Mouse (Mus musculus) layer of hippocampus, adult 9-11 months (tissue): ENCODE data around the gene 1700018F24Rik.
"Not testable (repeated sequence)": the region's sequence is repeated elsewhere in the genome, so short reads cannot be mapped to it uniquely, and the experiment has no call there.

ENCODE experiments used
- DNase-seq: peaks from one replicate; pipeline ENCODE4 v3.0.0; 2022

1700018F24Rik gene

DNA sequence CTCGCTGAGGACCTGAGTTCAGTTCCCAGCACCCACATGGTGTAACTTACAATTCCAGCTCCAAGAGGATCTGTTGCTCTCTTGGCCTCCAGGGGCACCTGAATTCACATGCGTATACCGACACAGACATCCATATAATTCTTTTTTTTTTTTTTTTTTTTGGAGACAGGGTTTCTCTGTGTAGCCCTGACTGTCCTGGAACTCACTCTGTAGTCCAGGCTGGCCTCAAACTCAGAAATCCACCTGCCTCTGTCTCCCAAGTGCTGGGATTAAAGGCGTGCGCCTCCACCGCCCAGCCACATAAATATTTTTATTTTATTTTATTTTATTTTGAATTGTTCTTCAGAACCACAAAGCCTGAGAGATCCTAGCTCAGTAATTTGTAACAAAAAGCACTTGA, 40.4 kb downstream of the 1700018F24Rik start:
- not testable (repeated sequence) for DNase-seq

DNA sequence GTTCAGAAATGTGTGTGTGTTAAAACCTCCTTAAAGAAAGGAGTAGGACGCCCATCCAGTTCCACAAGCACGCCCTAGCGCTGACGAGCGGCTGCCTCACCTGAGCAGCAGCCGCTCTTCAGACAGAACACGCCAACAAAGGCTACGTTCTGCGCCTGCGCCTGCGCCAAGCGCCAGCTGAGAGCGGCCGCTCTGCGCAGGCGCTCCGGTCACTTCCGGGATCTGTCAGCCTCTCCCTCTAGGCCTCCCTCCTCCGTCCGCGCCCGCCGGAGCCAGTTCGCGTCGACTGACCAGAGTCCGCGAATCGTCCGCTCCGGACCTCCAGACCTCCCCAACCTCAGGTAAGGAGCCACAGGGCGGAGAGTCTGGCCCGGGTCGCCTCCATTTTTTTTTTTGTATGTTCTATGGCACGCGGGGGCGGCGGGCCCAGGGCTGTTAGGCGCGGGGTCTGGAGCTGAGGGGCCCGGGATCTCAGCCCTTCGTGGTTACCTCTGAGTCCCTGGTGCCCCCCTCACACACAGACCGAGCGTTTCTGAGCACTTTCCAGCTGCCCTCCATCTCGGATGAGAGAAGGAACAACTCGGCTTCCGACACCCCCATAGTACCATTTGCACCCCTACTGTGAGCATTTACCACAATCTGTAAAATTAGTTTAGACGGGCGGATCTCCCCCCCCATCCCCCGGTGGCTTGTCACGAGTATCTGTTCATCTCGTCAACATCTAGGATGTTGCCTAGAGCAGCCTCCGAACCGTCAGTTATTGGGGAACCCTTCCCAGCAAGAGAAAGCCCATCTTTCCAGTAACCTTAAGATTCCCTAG, 41.1 kb downstream of the 1700018F24Rik start, which contains the start of the genes Arpc1a and Kpna7:
TSS of gene Arpc1a (plus strand) at position 199 of the 820 bp plus-strand sequence.
TSS of gene Kpna7 (minus strand) at position 399 of the 820 bp plus-strand sequence.
- peak; percentile 94 for DNase-seq

GRCm38 (mm10) chr5:145084822-145085221, 42.0 kb downstream of the 1700018F24Rik start:
- no peak for DNase-seq

- no peak for DNase-seq
Observed at GRCm38 (mm10) chr5:145088186-145088585, 45.4 kb downstream of the 1700018F24Rik start.

GRCm38 (mm10) chr5:145089878-145090277, 47.1 kb downstream of the 1700018F24Rik start:
- DNase-seq: no peak
